Mouse (Mus musculus): ENCODE measurements around the gene Srsf5.

GRCm38 (mm10) chr12:80930141-80930540 is 15.2 kb upstream of the Srsf5 start:
- TF ChIP-seq POLR2A (IDR thresholded peaks at IDR 0.05; ENCODE audit: insufficient read length, low read depth) (no peak), E2F4 (IDR thresholded peaks at IDR 0.05; ENCODE audit: insufficient read depth) (no peak), MAX (IDR thresholded peaks at IDR 0.05; ENCODE audit: low read depth) (no peak), USF1 (IDR thresholded peaks at IDR 0.05; ENCODE audit: low read depth) (no peak), MYOD1 (IDR thresholded peaks at IDR 0.05; ENCODE audit: control insufficient read depth in 1 of 3, insufficient read length in 2 of 3, low read depth in 2 of 3) (no peak), POLR2AphosphoS2 (IDR thresholded peaks at IDR 0.05; ENCODE audit: insufficient read length, low read depth) (no peak), TCF12 (IDR thresholded peaks at IDR 0.05; ENCODE audit: insufficient read depth, poor library complexity, severe bottlenecking) (no peak), MYOG (IDR thresholded peaks at IDR 0.05; ENCODE audit: control insufficient read depth in 1 of 3, insufficient read depth in 1 of 3, insufficient read length in 2 of 3, low read depth in 2 of 3) (no peak), REST (IDR thresholded peaks at IDR 0.05; ENCODE audit: insufficient read depth, insufficient read length) (no peak)
